Mouse (Mus musculus) hindbrain, embryonic 13.5 days (tissue): Measurements from ENCODE around the gene Tpcn2. TPM values are rescaled to one million over a fixed set of nuclear protein-coding genes. Genes with fewer than 3 reads are reported as not detected.

ENCODE experiments used
- ATAC-seq: fragments of 200-750 bp; cut with Nextera tagmentation; 2 replicates; pipeline ENCODE4 v1.8.0; 2017; ENCODE audit warnings: moderate TSS enrichment; ENCODE audit not compliant: low FRiP score
- H3K27ac ChIP-seq: fragments of 300-500 bp; sonication (generic); 2 replicates; pipeline ENCODE4 v1.5.1; 2015; ENCODE audit warnings: inconsistent platforms, mild to moderate bottlenecking, moderate library complexity
- H3K27me3 ChIP-seq: fragments of 300-500 bp; sonication (generic); 2 replicates; pipeline ENCODE4 v1.6.1; 2015; ENCODE audit warnings: mild to moderate bottlenecking, inconsistent platforms
- H3K36me3 ChIP-seq: fragments of 300-500 bp; sonication (generic); 2 replicates; pipeline ENCODE4 v1.6.1; 2015; ENCODE audit warnings: mild to moderate bottlenecking, inconsistent platforms
- H3K4me1 ChIP-seq: fragments of 300-500 bp; sonication (generic); replicated peaks from 2 replicates; pipeline ENCODE4 v1.6.1; 2015; ENCODE audit warnings: inconsistent platforms
- H3K4me2 ChIP-seq: fragments of 300-500 bp; sonication (generic); 2 replicates; pipeline ENCODE4 v1.6.1; 2015; ENCODE audit warnings: inconsistent platforms, mild to moderate bottlenecking, moderate library complexity
- H3K4me3 ChIP-seq: fragments of 300-500 bp; sonication (generic); 2 replicates; pipeline ENCODE4 v1.5.1; 2015; ENCODE audit warnings: mild to moderate bottlenecking, inconsistent platforms
- H3K9ac ChIP-seq: fragments of 300-500 bp; sonication (generic); 2 replicates; pipeline ENCODE4 v1.6.1; 2015; ENCODE audit warnings: mild to moderate bottlenecking, inconsistent platforms
- H3K9me3 ChIP-seq: fragments of 300-500 bp; sonication (generic); 2 replicates; pipeline ENCODE4 v1.6.1; 2016; ENCODE audit warnings: inconsistent platforms
- WGBS: fragments of 180-500 bp; shearing (Covaris S2); methylation state at CpG from one replicate; pipeline ENCODE4 v1.1.7; 2015; 5-methylcytosine and 5-hydroxymethylcytosine counted together
- polyA plus RNA-seq: library from polyadenylated mRNA; unstranded; fragments of >200 nt; fragmentation: Nextera tagmentation; extraction: Ambion mirVana; gene quantifications from 2 replicates; pipeline ENCODE4 v1.2.1, GENCODE M21; 2015

Gene Tpcn2
- polyA plus RNA-seq, 1 experiment from 2014 or later: 3.3 TPM

DNA sequence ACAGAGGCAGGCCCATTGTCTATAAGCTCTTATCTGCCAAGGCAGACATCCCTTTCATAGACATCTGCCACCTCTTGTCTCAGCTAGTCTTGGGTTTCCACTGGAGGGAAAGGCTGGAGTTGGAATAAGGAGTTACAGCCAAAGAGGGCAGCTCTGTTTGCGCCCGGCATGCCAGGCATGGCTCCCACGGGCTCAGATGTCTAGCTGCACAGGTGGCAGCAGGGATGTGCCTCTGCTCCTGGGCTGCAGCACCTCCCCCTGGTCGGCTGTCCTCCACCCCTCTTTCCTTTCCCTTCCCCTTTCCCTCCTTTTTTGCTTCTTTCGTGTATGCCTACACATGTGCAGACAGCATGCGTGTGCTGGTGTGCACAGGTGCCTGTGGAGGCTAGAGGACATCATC is 91.0 kb downstream of the Tpcn2 start:
- 87% methylated on average over 6 of the region's 6 CpGs for WGBS
- no peak for ATAC-seq

DNA sequence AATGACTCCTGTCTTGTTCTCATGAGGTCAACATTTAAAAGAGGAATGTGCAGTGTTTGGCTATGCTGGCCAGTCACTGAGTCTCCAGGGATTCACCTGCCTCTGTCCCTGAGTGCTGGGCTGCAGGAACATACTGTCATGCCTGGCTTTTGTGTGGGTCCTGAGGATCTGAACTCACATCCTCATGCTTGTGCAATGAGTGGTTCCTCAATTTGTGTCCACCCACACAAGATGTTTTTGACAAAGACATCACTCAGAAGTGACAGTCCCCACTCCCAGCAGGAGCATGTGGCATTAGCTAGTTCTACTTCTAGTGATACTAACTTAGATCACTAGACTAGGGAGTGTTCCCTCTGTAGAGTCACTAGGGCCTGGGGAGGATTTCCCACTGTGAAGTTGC is 93.3 kb downstream of the Tpcn2 start:
- ATAC-seq: no peak
- peaks cover 16% of the 10 kb centered on the region for H3K4me1 ChIP-seq
- H3K4me3 ChIP-seq: no peak overlapping the region
- no peaks in the 10 kb centered on the region for H3K9me3 ChIP-seq
- no peaks in the 10 kb centered on the region for H3K36me3 ChIP-seq
- 0 out of 2 replicates have a peak, but pooled peaks cover 3% of the 10 kb centered on the region for H3K27me3 ChIP-seq
- H3K4me2 ChIP-seq: no peak overlapping the region
- H3K9ac ChIP-seq: no peak overlapping the region
- no peak overlapping the region for H3K27ac ChIP-seq

More for the DNA sequence above, 91.0 kb downstream of the Tpcn2 start:
- Histone ChIP-seq H3K36me3 (no peaks in the 10 kb centered on the region), H3K4me3 (no peak overlapping the region), H3K27me3 (0 out of 2 replicates have a peak, but pooled peaks cover 3% of the 10 kb centered on the region), H3K4me2 (no peak overlapping the region), H3K9me3 (no peaks in the 10 kb centered on the region), H3K9ac (no peak overlapping the region), H3K4me1 (peaks cover 21% of the 10 kb centered on the region), H3K27ac (no peak overlapping the region)

DNA sequence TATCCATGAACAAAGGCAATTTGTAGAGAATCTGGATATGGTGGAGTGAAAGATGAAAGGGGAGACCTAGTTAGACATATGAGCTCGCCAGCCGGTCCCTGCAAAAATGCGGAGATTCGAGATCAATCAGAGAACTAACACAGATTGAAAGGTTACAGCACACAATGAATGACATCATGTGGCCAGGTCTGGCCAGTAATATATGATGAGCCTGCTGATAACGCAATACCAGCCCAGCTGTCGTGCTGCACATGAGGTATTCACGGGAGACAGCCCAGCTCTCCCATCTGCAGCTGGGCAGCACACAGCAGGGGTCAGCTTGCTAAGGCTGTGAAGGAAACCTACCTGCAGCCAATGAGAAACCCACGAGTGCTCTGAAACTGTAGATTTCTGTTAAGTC is 94.5 kb downstream of the Tpcn2 start:
- no peak overlapping the region for H3K4me3 ChIP-seq
- H3K27ac ChIP-seq: no peak overlapping the region
- no peaks in the 10 kb centered on the region for H3K9me3 ChIP-seq
- no peak for ATAC-seq
- H3K4me1 ChIP-seq: peaks cover 5% of the 10 kb centered on the region
- no peak overlapping the region for H3K4me2 ChIP-seq
- no peak overlapping the region for H3K9ac ChIP-seq
- 35% methylated on average over 8 of the region's 8 CpGs for WGBS
- H3K36me3 ChIP-seq: no peaks in the 10 kb centered on the region
- H3K27me3 ChIP-seq: 0 out of 2 replicates have a peak, but pooled peaks cover 1% of the 10 kb centered on the region

DNA sequence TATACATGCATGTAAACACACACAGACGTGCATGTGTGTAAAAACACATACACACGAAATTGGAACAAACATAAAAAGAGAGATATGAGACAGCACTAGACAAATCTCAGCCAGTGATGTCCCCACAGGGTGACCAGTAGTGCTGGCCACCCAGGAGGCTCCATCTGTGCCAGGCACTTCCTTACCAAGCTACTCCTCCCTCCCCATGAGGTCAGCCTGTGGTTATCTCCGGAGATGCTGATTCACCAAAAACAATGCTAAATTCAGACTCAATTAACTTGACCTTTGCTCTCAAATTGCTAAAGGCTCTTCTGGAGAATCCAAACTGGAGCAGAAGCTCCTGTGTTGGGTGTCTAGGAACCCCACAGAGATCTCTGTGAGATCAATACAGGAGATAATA is 96.0 kb downstream of the Tpcn2 start:
- H3K9ac ChIP-seq: no peak overlapping the region
- no peaks in the 10 kb centered on the region for H3K4me1 ChIP-seq
- no peaks in the 10 kb centered on the region for H3K9me3 ChIP-seq
- no peaks in the 10 kb centered on the region for H3K27me3 ChIP-seq
- H3K4me2 ChIP-seq: no peak overlapping the region
- no peaks in the 10 kb centered on the region for H3K36me3 ChIP-seq
- no peak overlapping the region for H3K27ac ChIP-seq
- no peak overlapping the region for H3K4me3 ChIP-seq
- no peak for ATAC-seq
- WGBS: 73% methylated on average over 3 of the region's 3 CpGs

DNA sequence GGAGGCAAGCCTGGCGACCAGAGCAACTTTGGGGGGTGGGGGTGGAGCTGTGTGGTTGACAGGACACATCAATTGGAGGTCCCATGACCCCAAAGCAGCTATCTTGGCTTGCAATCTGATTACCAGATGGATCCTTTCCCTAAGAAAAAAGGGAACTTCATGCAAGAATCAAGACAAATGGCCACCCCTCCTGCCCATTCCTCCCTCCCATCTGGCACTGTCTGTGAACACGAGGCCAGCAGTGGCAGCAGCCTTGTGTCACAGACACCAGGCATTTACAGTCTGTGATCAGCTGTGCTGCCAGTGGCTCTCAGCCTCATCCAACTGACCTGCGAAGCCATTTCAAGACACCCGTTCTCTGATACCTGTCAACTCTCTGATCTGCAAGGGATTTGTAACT is 101.4 kb downstream of the Tpcn2 start:
- Histone ChIP-seq H3K27me3 (no peaks in the 10 kb centered on the region), H3K4me1 (peaks cover 19% of the 10 kb centered on the region), H3K9me3 (no peaks in the 10 kb centered on the region), H3K4me2 (no peak overlapping the region), H3K4me3 (no peak overlapping the region), H3K9ac (no peak overlapping the region), H3K27ac (no peak overlapping the region), H3K36me3 (no peaks in the 10 kb centered on the region)
- WGBS: 43% methylated on average over 4 of the region's 4 CpGs
- no peak for ATAC-seq

DNA sequence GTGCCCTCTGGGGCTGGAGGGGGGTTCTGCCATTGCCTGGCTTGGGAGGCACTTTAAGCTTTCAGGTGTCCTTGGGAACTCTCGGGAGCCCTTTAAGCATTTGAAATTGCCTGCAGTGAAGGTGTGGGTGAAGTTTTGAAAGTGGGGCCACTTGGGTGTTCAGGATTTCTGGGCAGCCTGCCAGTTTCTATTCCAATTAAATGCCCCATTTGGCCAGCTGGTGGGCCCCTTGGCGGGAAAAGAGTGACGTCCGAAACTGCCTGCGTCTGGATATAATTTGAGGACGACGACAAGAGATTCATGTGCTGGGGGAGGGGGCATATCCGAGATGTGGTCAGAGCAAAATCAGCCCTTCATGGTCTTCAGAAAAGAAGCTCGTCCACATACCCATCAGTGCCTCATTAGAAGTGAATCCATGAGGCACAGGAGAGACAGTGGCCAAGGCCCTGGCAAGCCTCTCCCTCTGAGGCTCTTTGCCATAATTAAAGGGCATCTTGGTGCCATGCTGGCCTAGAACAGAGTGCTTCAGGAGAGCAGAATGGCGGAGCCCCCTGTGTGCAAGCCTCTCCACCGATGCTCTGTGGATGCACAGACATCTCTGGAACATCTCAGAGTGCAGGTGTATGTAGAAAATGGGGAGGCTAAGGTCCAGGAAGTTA is 102.3 kb downstream of the Tpcn2 start:
- Histone ChIP-seq H3K4me3 (no peak overlapping the region), H3K4me1 (peaks cover 24% of the 10 kb centered on the region), H3K27ac (peak overlapping the region; percentile 13; the same call in 1 of the 2 replicates), H3K9me3 (no peaks in the 10 kb centered on the region), H3K27me3 (no peaks in the 10 kb centered on the region), H3K4me2 (no peak overlapping the region), H3K9ac (no peak overlapping the region), H3K36me3 (no peaks in the 10 kb centered on the region)
- WGBS: 43% methylated on average over 11 of the region's 11 CpGs
- ATAC-seq: no peak

DNA sequence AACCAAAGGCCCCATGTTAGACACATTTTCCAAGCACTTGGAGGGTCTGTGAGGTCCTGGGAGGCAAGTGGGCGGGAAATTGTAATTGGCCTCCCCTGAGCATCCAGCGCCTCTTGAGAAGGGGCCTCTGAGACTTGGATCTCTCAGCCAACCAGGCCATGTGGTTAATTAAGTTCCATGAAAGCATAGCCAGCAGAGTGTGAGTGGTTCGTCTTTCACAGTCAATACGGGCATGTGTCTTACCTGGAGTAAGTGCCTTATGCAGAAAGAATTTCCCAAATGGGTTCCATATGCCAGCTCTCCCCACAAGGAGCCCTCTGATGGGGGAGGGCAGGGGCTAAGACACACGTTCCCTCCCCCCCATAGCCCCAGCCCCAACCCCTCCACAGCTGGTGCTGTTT is 104.1 kb downstream of the Tpcn2 start:
- no peaks in the 10 kb centered on the region for H3K9me3 ChIP-seq
- 49% methylated on average over 5 of the region's 5 CpGs for WGBS
- H3K4me1 ChIP-seq: peaks cover 29% of the 10 kb centered on the region
- ATAC-seq: no peak
- H3K36me3 ChIP-seq: no peaks in the 10 kb centered on the region
- no peak overlapping the region for H3K4me3 ChIP-seq
- H3K27ac ChIP-seq: no peak overlapping the region
- H3K27me3 ChIP-seq: 0 out of 2 replicates have a peak, but pooled peaks cover 5% of the 10 kb centered on the region
- no peak overlapping the region for H3K4me2 ChIP-seq
- no peak overlapping the region for H3K9ac ChIP-seq

DNA sequence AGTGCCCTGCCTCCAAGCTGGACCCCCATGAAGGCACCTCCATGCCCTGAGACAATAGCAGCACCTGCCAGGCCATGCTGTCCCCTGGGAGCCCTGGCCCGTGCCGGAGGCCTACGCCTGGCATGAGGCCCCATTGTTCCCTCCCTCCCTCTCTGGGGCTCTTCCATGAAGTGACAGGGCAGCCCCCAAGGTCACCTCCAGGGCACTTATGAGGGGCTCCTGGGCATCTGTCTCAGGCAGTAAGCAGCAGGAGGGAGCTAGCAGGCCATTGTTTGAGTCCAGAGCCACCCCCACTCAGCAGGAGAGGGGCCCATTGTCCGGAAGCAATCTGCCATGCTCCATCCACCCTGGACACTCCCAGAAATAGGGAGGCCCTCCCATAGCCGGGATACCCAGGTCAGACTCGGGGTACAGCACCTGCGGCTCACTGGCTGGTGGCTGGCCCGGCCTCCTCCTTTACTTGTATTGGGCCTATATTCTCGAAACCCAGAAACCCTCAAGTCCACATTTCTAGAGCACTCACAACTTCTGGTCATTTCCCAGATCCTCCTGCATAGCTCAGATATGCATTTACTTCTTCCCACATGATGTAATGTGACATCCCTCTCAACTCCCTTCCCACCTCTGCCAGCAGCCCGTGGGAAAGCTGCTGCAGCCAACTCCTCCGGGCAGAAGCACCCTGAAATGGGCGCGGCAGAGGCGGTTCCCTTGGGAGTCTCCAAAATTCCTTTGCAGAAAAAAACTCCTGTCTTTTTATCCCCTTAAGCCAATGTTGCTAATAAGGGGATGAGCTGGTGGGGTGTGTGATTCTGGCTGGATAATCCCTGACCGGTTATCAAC is 106.8 kb downstream of the Tpcn2 start:
- Histone ChIP-seq H3K4me2 (no peak overlapping the region), H3K36me3 (no peaks in the 10 kb centered on the region), H3K4me1 (peaks cover 40% of the 10 kb centered on the region), H3K9ac (0 out of 2 replicates have a peak overlapping the region, but pooled peaks have one; percentile 13), H3K27ac (no peak overlapping the region), H3K27me3 (0 out of 2 replicates have a peak, but pooled peaks cover 5% of the 10 kb centered on the region), H3K9me3 (no peaks in the 10 kb centered on the region), H3K4me3 (no peak overlapping the region)
- no peak for ATAC-seq
- 30% methylated on average over 15 of the region's 15 CpGs for WGBS

DNA sequence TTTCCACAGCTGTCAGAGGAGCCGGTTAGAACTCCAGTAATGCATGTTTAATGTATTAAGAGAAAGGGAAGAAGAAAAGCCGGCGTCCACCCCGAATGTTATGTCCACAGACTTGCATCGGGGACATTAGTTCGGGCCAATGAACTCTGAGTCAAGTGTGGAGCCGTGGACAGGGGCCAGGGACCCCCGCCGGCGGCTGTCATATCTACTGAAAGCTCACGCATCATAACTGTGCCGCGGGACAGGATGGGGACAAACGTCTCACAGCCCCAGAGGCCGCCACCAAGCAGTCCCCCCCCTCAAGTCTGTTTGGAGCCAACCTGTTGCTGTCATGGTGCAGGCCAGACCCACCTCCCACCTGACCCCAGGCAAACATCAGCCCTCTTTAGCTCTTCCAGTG is 110.2 kb downstream of the Tpcn2 start:
- Histone ChIP-seq H3K27me3 (0 out of 2 replicates have a peak, but pooled peaks cover 5% of the 10 kb centered on the region), H3K4me2 (peak overlapping the region; percentile 24), H3K9ac (0 out of 2 replicates have a peak overlapping the region, but pooled peaks have one; percentile 10)

DNA sequence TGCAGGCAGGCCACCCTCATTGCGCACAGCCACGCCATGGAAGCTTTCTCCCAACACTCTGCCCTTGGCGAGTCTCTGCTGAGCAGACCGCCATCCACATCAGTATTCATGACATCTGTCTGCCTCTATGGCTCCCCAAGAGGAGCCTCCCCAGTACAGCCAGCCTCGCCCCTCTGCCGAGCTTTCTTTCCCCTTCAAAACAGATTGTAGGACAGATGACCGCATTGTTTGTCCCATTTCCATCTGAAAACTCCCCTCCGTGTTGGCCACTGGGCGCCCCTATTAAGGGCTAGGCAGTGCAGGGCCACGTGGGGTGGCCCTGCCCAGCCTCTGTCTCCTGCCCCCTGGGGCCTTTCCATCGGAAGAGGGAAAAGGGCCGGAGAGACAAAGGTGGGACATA is 110.7 kb downstream of the Tpcn2 start:
- Histone ChIP-seq H3K27ac (no peak overlapping the region), H3K4me1 (peaks cover 33% of the 10 kb centered on the region), H3K9me3 (no peaks in the 10 kb centered on the region), H3K4me2 (peak overlapping the region; percentile 24), H3K4me3 (no peak overlapping the region), H3K27me3 (0 out of 2 replicates have a peak, but pooled peaks cover 5% of the 10 kb centered on the region), H3K36me3 (no peaks in the 10 kb centered on the region), H3K9ac (0 out of 2 replicates have a peak overlapping the region, but pooled peaks have one; percentile 10)
- ATAC-seq: peak; percentile 77
- 3% methylated on average over 12 of the region's 12 CpGs for WGBS

More for the DNA sequence above, 110.2 kb downstream of the Tpcn2 start:
- no peak overlapping the region for H3K4me3 ChIP-seq
- H3K36me3 ChIP-seq: no peaks in the 10 kb centered on the region
- no peak overlapping the region for H3K27ac ChIP-seq
- 26% methylated on average over 15 of the region's 15 CpGs for WGBS
- no peaks in the 10 kb centered on the region for H3K9me3 ChIP-seq
- peaks cover 33% of the 10 kb centered on the region for H3K4me1 ChIP-seq
- ATAC-seq: 0 out of 2 replicates have a peak, but pooled peaks have one; percentile 33

DNA sequence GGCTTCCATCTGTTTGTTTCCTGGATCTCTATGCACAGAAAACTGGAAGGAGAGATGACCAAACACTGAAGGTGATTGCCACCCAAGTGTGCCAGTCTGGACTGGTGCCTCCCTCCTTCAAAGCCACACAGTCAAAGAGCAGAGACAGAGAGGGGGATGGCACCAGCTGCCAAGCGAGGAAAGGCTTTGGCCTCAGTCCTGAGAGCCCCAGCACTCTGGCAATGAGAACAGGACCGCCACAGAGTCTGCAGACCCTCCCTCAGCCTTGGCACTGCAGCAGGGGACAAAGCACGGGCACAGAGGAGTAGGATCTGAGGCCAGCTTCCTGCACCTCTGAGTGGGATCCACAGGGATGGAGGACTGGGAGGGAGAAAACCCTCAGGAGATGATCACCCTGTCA is 114.1 kb downstream of the Tpcn2 start:
- Histone ChIP-seq H3K9ac (no peak overlapping the region), H3K9me3 (no peaks in the 10 kb centered on the region), H3K27ac (peak overlapping the region; percentile 23; the same call in 1 of the 2 replicates), H3K4me3 (no peak overlapping the region), H3K27me3 (peaks cover 11% of the 10 kb centered on the region; the same call in 1 of the 2 replicates), H3K4me1 (peaks cover 24% of the 10 kb centered on the region), H3K36me3 (no peaks in the 10 kb centered on the region), H3K4me2 (no peak overlapping the region)
- WGBS: 64% methylated on average over 3 of the region's 3 CpGs
- ATAC-seq: no peak; the same call in 1 of the 2 replicates
